Comparison of ENCODE assay signal across 18 mouse cellular contexts in the genomic region with DNA sequence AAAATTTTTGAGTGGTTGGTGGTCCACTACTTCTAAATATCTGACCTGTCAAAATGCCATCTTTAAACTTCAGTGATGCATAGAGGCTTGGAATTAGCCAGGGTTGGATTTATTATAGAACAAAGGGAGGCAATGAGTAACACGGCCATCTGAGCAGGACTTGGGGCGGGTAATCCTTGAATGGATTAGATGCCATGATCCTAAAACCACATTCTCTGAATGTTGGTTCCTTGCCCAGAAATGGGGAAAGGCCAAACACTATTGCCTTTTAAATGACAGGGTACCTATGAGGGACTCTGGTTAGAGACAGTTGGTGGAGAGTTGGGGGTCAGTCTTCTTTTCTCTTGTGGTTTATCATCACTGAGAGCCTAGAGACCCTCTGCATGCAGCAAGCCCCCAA. TPM values are rescaled to one million over a fixed set of nuclear protein-coding genes. Genes with fewer than 3 reads are reported as not detected.
A peak's percentile ranks its signal among the peaks of the same experiment; 100 is the strongest.
DNase-seq lines count a peak whose midpoint lies in the region.
"Had no signal": no experiment of that assay in that cellular context is flagged by ENCODE, and none has a peak within 500 bp of the region (broad histone marks: within the 10 kb centered on the region; RNA-seq: fewer than 3 reads in every experiment).

No protein-coding gene starts in this region.

- peak; percentile 10 for DNase-seq in heart, adult 11 months
- DNase-seq in heart, postnatal 36 days, result no peak
- DNase-seq in 3T3-L1 (ENCODE audit: low read depth, low spot score) (peak; percentile 84), adipocyte (ENCODE audit: low spot score) (peak; percentile 42), liver (no peak)
- peak; percentile 34 for DNase-seq in Muller cell, postnatal 12 days (ENCODE audit: inconsistent ontology term)
- DNase-seq in lung, postnatal 4 days, result no peak
- no peak for DNase-seq in right cerebral cortex, postnatal 25 days
- DNase-seq: adrenal gland, adult 2 months; adrenal gland, postnatal 14 days; cerebellum, adult 11 months; cerebellum, adult 2 months; cerebellum, adult 9-11 months; cerebellum, postnatal 25 days; forebrain, postnatal 0 days; gastrocnemius, postnatal 25 days had no signal

- intact Hi-C loops in heart, postnatal 36 days (cut with DNase I), result no loop called here

RNA-seq across cellular contexts. Expression of a gene that starts 55.1 kb away (rescaled TPM):
- total RNA-seq in heart, postnatal 36 days (2021), result under 1 TPM; 0.41 to 0.53 TPM
- total RNA-seq: common myeloid progenitor, adult 5-6 weeks; granulocyte monocyte progenitor cell, adult 5-6 weeks had no signal

Comparison
In these comparisons a context has a peak if more than half of its experiments do, and no peak if none do; other contexts are left out.
1. DNase-seq: peak in heart, adult 11 months (single experiment), 3T3-L1 (single experiment), Muller cell, postnatal 12 days (single experiment) and adipocyte (single experiment); none in heart, postnatal 36 days (0 of 2), lung, postnatal 4 days (0 of 2), liver (single experiment) and right cerebral cortex, postnatal 25 days (single experiment).